ENCODE assay signal across 10 mouse cellular contexts in genomic region chr9:68250011-68250410, GRCm38 (mm10).
"Had no signal": no experiment of that assay in that cellular context is flagged by ENCODE, and none has a peak within 500 bp of the region (broad histone marks: within the 10 kb centered on the region; RNA-seq: fewer than 3 reads in every experiment).

No protein-coding gene starts in this region.

- DNase-seq: heart, adult 2 months; heart, postnatal 10 days; heart, postnatal 4 days; kidney, adult 18-20 months; kidney, adult 8-10 months; kidney, postnatal 10 days; kidney, postnatal 25 days; kidney, postnatal 4 days; liver; liver, embryonic 13.5 days had no signal
